Mouse (Mus musculus): ENCODE measurements around the gene Sdsl.
A peak's percentile ranks its signal among the peaks of the same experiment; 100 is the strongest.

The Sdsl gene

DNA sequence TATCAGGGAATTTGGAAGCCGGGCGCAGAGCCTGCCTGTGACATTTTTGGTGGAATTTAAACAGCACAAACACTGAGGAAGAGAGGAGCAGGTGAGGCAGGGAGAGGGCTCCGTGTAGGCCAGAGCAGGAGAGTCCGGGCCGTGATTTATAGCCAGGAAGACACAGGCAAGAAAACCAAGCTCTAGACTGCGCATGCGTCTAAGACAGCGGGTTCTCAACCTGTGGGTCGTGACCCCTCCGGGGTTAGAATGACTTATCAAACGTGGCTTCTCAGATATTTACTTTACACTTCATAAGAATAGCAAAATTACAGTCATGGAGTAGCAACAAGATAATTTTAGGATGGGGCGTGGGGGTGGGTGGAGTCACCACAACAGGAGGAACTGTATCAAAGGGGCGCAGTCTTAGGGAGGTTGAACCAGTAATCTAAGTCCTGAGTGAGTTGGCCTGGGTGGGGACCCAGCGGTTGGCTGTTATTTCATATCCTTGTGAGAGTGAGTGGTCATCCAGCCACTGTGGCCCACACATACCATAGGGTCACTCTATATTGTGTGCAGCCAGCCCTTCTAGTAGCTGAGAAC is 17.8 kb downstream of the Sdsl start:
- DNase-seq: no peak

DNA sequence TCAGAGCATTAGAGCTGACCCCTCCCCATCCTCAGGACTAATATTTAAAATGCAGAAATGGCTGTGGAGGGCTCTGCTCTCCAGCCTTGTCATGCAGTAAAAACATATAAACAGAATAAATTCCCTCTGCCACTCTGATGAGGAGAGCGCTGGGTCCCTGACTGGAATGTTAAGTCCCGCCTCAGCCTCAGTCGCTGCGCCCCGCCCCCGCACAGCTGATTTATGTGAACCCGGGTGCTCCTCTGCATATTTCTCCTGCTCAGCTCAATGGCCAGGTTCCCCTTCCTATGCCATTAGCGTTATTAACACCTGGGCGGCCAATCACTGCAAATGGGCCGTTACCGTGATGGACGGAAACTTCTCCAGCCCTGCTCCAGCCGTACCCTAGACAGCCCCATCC is 25.3 kb downstream of the Sdsl start:
- DNase-seq: no peak

DNA sequence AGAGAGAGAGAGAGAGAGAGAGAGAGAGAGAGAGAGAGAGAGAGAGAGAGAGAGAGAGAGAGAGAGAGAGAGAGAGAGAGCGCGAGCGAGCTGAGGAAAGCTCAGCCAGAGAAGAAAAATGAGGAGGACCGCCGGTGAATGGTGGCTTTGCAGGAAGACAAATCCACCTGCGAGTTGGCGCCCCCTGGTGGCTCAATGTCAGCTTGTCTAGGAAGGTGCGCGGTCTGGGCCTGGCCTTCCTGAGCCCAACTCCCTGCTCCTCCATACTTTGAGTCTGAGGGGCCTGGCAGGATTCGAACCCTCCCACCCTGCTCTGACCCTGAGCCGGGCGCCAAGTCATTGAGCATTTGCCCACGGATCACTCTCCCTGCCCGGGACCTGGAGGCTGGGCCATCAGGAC is 31.9 kb downstream of the Sdsl start:
- DNase-seq: peak; percentile 49 to 86

DNA sequence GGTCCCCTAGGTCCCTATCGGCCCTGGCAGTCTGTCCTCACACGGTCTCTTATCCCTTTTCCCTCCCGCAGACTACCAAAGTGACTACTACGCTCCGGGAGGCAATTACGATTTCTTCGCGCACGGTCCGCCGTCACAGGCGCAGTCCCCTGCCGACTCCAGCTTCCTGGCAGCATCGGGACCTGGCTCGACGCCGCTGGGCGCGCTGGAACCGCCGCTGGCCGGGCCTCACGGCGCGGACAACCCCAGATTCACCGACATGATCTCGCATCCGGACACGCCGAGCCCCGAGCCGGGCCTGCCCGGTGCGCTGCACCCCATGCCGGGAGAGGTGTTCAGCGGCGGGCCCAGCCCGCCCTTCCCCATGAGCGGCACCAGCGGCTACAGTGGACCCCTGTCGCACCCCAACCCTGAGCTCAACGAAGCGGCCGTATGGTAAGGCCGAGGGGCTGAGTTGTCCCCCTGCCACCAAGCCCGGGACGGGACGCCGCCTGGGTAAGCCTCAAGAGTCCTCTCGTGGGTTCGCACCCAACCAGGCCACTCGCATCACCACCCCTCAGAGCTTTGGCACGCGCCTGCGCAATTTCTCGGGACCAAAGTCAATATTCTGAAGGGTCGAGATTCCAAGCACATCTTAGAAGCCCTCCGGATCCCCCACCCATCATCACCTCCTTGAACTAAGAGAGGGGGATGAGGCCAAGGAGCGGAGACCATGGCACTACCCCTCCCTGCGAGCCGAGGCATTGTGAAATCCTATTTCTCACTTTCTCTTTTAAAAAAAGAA is 32.5 kb downstream of the Sdsl start:
- DNase-seq: no peak

DNA sequence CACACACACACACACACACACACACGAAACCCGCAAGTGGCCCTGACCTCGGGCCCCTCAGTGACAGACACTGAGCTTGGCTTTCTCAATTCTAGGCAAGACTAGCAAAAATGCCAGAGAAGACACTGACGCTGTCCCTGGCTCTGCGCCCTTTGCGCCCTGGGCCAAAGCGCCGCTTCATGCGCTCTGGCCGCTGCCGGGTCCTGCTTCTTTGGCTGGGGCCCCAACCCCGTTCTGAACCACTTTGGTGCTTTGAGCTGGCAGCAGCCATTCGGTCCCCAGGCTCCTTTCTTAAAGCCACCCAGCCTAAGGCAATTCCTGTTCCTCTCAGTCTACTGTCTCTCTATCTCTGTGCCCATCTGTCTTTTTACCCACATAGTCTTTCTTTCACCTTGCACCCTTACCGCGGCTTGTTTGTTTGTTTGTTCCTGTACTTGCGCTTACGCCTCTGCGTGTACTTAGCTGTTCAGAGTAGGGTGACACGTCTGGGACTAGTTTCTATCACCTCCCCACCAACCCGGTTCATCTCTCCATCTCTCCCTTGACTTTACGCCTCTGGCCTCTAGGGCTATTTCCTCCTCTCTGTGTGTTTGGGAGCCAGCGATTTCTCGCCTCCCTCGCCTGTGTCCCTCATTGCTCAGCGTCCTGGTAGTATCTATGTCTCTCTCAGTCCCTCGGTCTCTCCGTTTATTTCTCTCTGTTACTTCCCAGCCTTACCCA is 33.5 kb downstream of the Sdsl start:
- DNase-seq: no peak

DNA sequence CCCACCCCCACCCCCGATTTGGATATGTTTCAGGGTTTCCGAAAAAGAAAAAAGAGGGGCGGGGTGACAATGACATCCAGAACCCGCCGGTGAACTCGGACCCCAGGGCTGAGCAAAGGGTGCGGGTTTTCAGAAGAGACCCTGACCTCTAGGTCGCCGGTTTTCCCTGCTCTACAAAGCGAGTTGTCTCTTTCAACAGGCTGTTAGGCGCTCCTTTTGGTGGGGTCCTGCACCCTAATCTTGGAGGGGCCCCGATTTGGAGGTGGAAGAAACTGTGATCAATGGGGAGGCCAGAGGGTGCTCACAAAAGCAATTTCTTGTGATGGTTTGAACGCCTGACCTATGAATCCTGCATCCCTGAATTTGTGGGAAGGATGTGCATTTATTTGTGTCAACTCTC is 34.1 kb downstream of the Sdsl start:
- DNase-seq: no peak

DNA sequence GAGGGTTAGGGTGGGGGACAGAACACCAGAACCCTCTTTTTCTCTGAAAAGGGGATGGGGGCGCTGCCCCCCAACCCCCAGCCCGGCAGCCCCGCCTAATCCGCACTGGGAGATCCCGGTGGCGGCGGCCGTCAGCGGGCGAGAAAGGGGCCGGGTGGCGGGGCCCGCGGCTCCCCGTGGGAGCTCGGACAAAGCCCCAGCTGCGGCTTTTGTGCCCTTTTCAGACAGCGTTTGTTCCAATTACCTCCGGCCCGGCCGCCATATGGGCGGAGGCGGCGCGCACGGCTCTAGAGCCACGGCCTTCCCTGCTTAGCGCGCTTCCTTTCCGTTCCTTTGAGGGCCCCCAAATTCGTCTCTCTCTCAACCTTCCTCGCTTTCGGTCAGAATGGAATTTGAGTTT is 34.6 kb downstream of the Sdsl start:
- DNase-seq: no peak

DNA sequence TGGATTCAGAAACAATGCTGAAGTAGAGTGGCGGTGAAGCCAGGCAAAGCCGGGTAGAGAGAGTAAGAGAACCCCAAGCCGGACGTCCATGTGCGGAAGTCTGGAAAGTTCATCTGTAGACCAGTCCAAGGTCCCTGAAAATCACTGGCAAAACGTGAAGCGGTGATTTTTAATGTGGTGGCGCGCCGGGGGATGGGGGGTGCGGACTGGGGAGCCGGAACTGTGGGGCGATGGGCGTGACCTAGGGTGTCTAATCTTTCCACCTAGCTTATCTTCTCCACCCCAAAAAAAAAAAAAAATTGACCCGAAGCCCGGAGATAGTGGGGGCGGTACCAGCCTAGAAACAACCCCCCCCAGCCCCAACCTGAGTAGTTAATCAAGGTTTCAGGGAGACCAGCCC is 35.1 kb downstream of the Sdsl start:
- no peak for DNase-seq

DNA sequence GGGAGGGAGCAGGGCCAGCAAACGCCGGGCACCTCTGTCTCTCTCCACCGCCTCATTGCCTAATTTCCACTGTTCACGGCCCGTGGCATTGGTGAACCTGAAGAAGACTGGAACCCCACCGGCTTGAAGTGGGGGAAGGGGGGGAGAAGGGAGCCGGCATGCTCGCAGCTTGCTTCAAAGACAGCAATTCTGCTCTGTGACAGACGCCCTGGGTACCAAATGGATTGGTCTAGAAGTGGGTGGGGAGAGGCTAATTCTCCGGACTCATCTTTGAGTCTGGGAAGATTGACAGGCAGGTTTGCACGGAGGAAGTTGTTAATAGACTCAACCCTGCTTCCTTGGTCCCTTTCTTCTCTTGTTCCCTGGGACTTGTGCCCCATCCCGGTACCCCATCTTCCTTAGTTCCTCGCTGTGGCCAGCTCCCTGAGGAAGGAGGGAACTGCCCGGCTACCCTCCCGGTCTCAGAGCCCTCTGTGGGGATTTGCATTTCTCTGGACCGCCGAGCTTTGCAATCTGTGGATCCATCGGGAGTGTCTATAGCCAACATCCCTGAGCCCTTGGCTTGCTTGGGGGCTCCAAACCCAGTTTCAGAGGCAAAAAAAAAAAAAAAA is 35.6 kb downstream of the Sdsl start:
- no peak for DNase-seq

DNA sequence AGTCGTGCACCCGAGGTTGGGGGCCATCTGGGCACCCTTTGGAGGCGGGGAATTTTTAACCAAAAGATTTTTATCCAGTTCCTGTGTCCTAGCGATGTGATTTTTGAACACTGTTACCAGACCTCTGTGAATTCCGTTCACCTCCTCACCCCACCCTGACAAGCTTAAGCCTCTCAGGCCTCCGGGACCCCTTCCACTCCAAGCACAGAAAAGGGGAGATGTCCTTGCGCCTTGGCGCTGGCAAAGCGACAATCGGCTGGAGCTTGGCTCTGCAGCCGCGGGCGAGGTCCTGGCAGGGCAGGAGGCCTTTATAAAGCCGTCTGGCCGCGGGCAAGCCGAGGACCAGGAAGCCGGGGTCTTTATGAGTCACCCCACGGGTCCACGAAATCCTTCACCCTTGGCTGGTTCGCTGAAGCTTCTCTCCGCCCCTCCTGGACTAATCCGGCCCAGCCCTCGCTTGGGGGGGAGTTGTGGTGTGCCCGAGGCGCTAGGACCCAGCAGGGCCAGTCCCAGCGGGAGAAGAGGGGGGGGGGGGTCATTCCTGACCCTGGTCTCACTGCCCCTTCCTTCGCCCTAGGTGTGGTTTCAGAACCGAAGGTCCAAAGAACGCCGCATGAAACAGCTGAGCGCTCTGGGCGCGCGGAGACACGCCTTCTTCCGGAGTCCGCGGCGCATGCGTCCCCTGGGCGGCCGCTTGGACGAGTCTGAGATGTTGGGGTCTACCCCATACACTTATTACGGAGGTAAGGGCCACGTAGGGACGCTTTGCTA is 36.7 kb downstream of the Sdsl start:
- no peak for DNase-seq

DNA sequence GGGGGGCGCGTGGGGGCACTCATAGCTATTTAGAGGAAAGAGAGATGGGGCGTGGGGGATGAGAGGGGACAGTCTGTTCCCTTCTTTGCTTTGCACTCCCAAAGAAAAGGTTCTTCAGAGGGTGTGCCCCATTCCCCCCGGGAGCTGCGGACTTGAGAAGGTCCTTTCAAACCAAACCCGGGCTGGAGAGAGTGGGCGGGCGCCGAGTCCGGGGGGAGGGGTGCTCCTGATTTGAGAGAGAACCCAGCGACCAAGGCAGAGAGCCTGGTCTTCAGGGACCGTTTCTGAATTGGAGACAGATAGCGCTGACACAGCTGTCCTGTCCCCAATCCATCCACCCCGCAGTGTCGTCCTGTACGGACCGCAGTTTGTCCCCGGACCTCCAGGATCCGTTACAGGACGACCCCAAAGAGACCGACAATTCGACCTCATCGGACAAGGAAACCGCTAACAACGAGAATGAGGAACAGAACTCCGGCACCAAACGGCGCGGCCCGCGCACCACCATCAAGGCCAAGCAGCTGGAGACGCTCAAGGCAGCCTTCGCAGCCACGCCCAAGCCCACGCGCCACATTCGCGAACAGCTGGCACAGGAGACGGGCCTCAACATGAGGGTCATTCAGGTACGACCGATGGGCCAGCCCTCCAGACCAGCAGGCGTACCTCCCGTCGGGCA is 37.5 kb downstream of the Sdsl start:
- DNase-seq: no peak

DNA sequence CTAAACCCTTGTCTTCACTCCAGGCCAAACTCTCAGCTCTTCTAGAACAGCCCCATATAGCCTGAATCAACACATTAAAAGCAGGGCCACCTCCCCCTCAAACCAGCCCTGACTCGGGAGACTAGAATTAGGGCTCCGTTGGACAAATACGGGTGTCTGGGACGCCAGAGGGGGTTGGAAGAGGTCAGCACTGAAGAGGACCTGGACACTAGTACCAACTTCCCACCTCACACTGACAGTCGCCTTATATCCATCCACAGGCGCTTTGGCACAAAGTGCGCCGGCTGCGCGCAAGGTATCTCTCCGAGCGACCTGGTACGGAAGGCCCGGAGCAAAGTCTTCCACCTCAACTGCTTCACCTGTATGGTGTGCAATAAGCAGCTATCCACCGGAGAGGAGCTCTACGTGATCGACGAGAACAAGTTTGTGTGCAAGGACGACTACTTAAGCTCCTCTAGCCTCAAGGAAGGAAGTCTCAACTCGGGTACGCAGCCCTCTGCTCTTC is 38.3 kb downstream of the Sdsl start:
- DNase-seq: no peak

DNA sequence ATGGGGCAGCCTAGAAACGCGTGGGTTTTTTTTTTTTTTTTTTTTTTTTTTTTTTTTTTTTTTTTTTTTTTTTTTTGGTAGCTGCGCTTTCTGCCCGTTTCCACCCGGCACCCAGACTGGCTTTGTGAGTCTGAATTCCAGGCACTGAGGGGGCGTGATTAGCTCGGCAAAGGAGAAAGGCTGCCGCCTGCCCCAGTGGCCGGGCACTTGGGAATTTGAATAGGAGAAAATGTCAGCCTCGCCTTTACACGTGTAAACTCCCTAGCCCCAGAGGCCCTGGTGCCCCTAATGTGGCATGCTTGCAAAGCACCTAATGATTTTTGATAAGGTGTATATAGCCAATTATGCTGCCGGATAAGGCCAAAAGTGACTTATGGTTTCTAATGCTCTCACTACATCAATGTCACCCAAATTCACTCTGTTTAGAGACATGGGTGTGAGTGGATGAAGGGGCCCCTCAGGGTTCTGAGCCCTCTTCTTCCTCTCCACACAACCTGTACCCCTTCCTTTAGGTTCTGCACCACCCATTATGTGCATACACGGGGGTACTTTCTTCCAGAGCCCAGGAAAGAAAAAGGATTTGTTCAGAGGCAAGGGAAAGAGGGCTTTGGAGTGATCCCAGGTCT is 39.4 kb downstream of the Sdsl start:
- no peak for DNase-seq

DNA sequence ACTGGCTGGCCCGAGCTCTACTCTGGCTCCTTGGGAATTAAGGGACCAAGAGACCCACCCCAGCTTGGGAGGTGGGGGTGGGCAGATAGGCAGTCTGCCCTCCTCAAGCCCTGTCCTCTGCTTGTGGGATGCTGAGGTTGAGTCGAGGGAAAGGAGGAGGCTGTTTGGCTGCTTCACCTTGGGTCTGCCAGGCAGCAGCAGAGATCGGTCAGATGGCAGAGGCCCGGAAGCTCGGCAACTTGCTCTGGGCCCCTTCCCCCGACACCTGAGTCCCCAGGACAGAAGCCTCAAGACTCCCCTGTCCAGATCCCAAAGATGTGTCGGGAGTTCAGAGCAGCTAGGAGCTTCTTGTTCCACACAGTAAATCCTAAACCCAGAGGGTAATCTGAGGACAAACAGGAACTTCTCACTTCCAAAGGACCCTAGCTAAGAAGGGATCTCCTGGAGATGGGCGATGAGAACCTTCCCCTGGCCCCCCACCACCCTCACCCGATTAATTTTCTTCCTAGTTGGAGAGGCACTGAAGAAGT is 40.1 kb downstream of the Sdsl start:
- no peak for DNase-seq

DNA sequence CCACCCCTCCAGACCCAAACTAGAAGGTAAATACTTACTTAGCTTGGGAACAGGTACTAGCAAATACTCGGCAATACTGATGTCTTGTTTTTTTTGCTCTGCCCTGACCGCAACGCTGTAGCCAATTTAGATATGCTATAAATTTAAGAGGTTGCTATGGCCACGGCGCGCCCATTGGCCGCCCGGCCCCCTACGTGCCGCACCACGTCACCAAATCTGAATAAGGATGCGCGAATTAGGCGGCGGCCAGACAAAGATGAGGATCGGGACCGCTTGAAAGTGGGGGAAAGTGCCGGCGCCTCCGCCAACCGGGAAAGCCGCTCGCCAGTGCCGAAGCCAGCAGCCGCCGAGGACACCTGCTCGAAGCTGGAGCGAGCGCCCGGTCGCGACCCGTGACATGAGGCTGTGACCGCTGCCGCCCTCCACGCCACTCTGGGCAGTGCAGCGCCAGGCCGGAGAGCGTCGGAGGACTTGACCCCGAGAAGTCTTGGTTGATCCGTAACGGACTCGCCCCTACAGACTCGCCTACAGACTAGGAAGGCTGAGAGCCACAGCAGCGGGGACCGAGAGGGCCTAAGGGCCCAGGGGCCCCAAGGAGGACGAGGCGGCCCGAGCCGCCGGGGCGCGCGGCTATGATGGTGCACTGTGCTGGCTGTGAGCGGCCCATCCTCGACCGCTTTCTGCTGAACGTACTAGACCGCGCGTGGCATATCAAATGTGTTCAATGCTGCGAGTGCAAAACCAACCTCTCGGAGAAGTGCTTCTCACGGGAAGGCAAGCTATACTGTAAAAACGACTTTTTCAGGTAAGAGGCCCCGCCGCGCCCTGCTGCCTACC is 40.7 kb downstream of the Sdsl start, which contains the start of gene Lhx5:
Gene Lhx5, plus strand, starts transcription at position 51 of the 837 bp plus-strand sequence.
- no peak for DNase-seq

DNA sequence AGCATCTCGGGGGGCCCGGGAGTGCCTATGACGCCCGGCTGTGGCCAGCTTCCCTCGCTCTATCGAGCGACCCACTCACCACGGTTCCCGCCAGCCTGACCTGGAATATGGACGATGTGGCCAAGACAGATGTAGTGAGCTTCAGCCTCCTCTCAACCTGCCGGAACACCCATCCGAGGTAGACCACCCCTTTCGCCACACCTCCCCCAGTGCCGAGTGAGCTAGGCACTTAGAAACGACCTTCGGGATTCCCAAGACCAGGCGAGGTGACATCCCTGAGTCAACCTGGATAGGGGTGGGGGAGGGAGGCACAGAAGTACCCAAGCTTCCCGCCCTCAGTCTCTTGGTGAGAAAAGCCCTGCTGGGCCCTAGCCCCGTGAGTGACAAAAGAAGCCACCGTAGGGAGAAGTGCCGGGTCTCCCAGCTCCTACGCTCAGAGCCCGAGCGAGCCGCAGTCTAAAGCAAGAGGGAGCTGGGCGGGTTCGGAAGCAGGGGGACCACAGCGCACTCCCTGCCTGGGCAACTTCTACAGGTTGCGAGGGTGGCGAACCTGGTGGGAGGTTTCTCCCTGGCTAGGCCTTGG is 41.5 kb downstream of the Sdsl start:
- no peak for DNase-seq

DNA sequence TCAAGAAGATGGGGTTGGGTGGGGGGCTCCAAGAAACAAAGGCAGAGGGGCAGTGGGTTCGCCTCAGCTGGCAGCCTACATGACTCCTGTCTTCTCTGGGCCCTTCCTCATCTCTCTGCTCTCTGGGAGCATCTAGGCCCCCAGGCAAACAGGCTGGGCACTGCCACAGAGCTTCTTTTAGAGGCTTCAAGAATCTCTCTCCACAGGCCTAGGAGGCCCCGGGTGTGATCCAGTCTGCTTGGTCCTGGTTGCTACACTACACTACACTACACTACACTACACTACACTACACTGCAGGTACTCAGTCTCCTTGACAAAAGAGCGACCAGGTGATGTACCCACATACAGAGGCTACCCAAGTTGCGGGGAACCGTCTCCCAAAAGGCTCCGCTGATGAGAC is 42.9 kb downstream of the Sdsl start:
- no peak for DNase-seq

DNA sequence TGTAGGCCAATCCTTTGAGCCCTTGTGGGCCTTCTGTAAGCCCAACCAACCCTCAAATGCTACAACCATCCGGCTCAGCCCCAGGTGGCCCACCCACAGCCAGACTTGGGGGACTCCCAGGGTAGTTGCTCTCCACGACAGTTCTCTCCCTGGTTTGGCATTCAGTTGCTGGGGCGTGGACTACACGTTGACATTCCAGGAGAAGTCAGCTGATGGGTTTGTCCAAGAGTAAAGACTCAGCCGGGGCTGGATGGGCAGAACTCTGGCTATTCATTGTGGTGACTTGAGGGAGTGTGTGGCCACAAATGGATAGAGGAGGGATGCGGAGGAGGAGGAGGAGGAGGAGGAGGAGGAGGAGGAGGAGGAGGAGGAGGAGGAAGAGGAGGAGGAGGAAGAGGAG is 43.6 kb downstream of the Sdsl start:
- no peak for DNase-seq

DNA sequence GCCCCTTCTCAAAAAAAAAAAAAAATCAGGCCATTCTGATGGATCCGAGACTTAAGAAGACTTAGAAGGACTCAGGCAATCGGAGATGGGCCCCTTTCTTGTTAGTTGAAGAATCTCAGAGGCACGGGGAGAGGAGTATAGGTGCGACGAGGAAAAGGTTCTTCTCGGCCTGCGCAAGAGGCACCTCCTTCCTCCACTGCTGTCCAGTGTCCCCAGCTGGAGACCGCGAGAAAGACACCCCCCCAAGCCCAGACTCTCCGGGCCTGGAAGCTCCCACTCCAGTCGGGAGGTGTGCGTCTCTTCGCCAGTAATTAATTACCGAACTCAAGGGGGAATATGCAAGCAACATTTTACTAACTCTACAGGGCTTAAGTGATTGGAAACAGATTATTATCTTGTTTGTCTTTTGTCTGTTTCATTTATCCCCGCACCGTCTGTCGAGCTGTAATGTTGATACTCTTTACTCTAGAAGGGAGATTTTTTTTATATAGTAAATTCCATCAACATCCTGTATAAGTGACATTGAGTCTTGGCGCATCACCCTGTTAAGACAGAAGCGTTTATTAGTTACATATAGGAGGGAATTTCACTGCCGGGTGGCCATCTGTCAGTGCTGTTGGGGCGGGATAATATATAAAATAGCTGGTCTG is 44.3 kb downstream of the Sdsl start:
- no peak for DNase-seq

Data from spleen, adult 18-20 months (tissue).